Mouse (Mus musculus) ES-E14 (cell line): ENCODE measurements at regions not wholly inside any gene's neighbourhood (a gene's known extent, or its start where the extent isn't known, plus 50 kb on each side); places are given as distances from the start of the nearest gene placed in this dataset.

Source experiments
- DNase-seq: peaks from one replicate; pipeline ENCODE4 v3.0.0-alpha.2; 2013; ENCODE audit warnings: low read depth, low spot score
- H3K27ac ChIP-seq: 2 replicates; pipeline ENCODE4 v1.5.1; 2012; ENCODE audit warnings: low read depth, mild to moderate bottlenecking, low read length, moderate library complexity, mixed read lengths; ENCODE audit not compliant: poor library complexity, insufficient read depth, severe bottlenecking
- H3K36me3 ChIP-seq: 2 replicates; pipeline ENCODE4 v1.6.1; 2012; ENCODE audit warnings: mild to moderate bottlenecking, low read length, moderate library complexity, mixed read lengths; ENCODE audit not compliant: control insufficient read depth, poor library complexity, insufficient read depth, severe bottlenecking
- H3K4me1 ChIP-seq, 2 experiments: fragments of 150-350 bp in 1 of 2; sonication (generic) in 1 of 2; 2 replicates each; pipeline ENCODE4 v1.6.1; 2012; ENCODE audit warnings: low read length in 2 of 2, mild to moderate bottlenecking in 1 of 2, mixed read lengths in 1 of 2; ENCODE audit not compliant: control insufficient read depth in 2 of 2, insufficient read depth in 2 of 2, poor library complexity in 1 of 2
- H3K4me3 ChIP-seq, 2 experiments: fragments of 150-350 bp in 1 of 2; sonication (generic) in 1 of 2; 2 replicates each; pipeline ENCODE4 v1.5.1; 2012; ENCODE audit warnings: low read length in 2 of 2, low read depth in 1 of 2, mild to moderate bottlenecking in 1 of 2, mixed read lengths in 1 of 2; ENCODE audit not compliant: insufficient read depth in 1 of 2, poor library complexity in 1 of 2, severe bottlenecking in 1 of 2
- H3K9ac ChIP-seq: 2 replicates; pipeline ENCODE4 v1.6.1; 2012; ENCODE audit warnings: low read depth, mild to moderate bottlenecking, low read length, mixed read lengths; ENCODE audit not compliant: poor library complexity, insufficient read depth, severe bottlenecking
- H3K9me3 ChIP-seq: fragments of 150-350 bp; sonication (generic); 2 replicates; pipeline ENCODE4 v1.6.1; 2012; ENCODE audit warnings: low read depth, mild to moderate bottlenecking, low read length; ENCODE audit not compliant: control insufficient read depth, insufficient read depth
- CHD2 ChIP-seq: IDR thresholded peaks from 2 replicates; pipeline ENCODE4 v1.6.1; 2014; ENCODE audit warnings: mild to moderate bottlenecking, low read depth, low read length, inconsistent platforms
- HCFC1 ChIP-seq: IDR thresholded peaks from 2 replicates; pipeline ENCODE4 v1.6.1; 2012; ENCODE audit warnings: low read length, inconsistent platforms, borderline replicate concordance; ENCODE audit not compliant: insufficient read depth
- MAFK ChIP-seq: IDR thresholded peaks from 2 replicates; pipeline ENCODE4 v1.6.1; 2014; ENCODE audit warnings: mild to moderate bottlenecking, low read depth, low read length, inconsistent platforms; ENCODE audit not compliant: insufficient read depth
- ZC3H11A ChIP-seq: IDR thresholded peaks from 2 replicates; pipeline ENCODE4 v1.6.1; 2012; ENCODE audit warnings: low read depth, mild to moderate bottlenecking, inconsistent platforms, low read length, borderline replicate concordance
- ZNF384 ChIP-seq: IDR thresholded peaks from 2 replicates; pipeline ENCODE4 v1.6.1; 2012; ENCODE audit warnings: low read depth, low read length, inconsistent platforms
- in situ Hi-C, 2 experiments: fragments of 600-800 bp; cut with MboI; formaldehyde crosslinking; loops; one replicate each; pipeline ENCODE4 v1.15.1; 2025; ENCODE audit warnings: low sequenced_read_pairs in 2 of 2, inconsistent platforms in 1 of 2; ENCODE audit not compliant: unreplicated experiment in 2 of 2

DNA sequence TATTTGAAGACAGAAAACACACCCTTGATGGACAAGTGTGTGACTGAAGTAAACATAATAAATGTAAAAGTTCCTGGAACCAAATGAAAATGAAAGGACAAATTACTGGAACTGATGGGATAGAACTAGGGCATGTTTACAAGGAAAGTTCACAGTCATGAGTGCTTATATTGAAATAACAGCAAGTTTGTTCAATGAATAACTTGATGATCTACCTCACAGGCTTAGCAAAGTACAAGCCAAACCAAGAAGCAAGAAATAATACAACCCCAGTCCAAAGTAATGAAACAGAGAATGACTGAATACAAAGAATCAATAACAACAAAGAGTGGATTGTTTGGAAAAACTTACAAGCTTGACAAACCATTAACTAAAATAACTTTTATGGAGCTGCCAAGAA is 56.2 kb downstream of the Gm379 start:
- H3K9me3 ChIP-seq = no peaks in the 10 kb centered on the region
- no peaks in the 10 kb centered on the region for H3K4me1 ChIP-seq
- TF ChIP-seq CHD2 (no peak), ZC3H11A (no peak), ZNF384 (no peak)
- in situ Hi-C loops = no loop called here
- no peak for DNase-seq
- no peak overlapping the region for H3K4me3 ChIP-seq
- no peak overlapping the region for H3K9ac ChIP-seq
- H3K27ac ChIP-seq = no peak overlapping the region
- H3K36me3 ChIP-seq = no peaks in the 10 kb centered on the region

DNA sequence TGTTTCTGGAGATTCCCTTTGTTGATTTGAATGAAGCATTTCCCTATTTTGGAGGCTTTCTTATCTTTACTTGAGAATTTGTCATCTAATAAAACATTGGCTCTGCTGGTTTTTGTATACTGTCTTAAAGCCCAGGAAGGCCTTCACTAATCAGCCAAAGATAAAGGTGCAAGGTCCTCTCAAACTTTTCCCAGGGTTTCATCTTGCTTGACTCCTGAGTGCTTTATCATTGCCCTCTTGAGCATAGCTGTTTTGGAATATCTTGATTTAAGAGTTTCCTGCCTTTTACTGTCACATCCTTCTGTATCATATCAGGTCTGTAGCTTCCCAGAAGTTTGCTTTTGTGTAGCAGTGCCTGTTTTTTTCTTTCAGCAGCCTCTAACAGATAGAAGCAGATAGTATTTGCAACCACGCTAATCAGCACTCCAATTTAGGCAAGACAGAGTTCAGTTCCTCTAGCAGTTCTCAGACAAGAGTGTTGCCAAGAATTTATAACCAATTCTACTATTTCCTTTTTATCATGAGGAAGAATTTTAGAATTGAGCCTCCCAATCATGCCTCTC is 64.7 kb downstream of the Gm379 start:
- Histone ChIP-seq H3K9me3 (no peaks in the 10 kb centered on the region), H3K9ac (no peak overlapping the region), H3K4me3 (no peak overlapping the region), H3K4me1 (no peaks in the 10 kb centered on the region), H3K36me3 (no peaks in the 10 kb centered on the region), H3K27ac (no peak overlapping the region)
- in situ Hi-C loops = no loop called here
- no peak for DNase-seq
- no peak for TF ChIP-seq MAFK
- TF ChIP-seq ZC3H11A = no peak
- no peak for TF ChIP-seq CHD2
- TF ChIP-seq HCFC1 = no peak
- TF ChIP-seq ZNF384 = no peak

DNA sequence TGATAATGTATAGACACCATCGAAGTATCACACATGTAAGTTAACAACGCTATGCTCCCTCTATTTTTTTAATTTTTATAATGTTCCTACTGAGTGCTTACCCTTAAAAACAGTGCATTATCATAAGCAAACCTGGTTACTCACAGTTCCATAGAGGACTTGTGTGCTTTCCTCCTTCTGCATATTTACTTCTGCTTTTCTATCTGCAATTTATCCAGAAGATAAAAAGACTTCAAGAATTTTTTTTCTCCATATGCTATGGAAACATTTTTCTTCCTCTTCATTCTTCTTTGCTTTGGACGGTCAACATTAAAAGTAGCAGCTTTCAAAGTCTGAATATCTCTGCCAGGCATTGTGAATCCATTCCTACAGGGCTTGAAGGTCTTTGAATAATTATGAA is 102.7 kb downstream of the Gm379 start:
- Histone ChIP-seq H3K9ac (no peak overlapping the region), H3K27ac (no peak overlapping the region), H3K36me3 (no peaks in the 10 kb centered on the region), H3K9me3 (no peaks in the 10 kb centered on the region), H3K4me3 (no peak overlapping the region), H3K4me1 (no peaks in the 10 kb centered on the region)
- in situ Hi-C loops = no loop called here
- no peak for TF ChIP-seq ZC3H11A
- TF ChIP-seq ZNF384 = no peak
- no peak for TF ChIP-seq MAFK
- no peak for TF ChIP-seq HCFC1
- no peak for TF ChIP-seq CHD2
- DNase-seq = no peak

DNA sequence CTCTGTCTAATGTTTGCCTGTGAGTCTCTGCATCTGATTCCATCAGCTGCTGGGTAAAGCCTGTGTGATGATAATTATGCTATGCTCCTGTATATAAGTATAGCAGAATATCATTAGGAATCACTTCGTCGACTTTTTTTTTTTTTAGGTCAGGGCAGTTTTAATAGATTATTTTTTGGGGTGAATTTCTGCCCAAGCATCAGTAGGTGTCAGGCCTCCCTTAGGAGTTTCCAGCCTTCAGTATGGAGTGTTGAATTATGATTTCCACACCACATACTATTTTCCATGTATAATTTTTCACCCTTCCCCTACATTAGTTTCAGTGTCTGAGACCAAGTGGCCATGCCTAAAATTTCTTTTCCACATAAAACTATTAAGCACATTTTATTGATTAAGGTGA is 121.5 kb downstream of the Gm379 start:
- H3K36me3 ChIP-seq = no peaks in the 10 kb centered on the region
- TF ChIP-seq CHD2 = no peak
- no peak for TF ChIP-seq HCFC1
- TF ChIP-seq ZC3H11A = no peak
- H3K4me3 ChIP-seq = no peak overlapping the region
- no peak overlapping the region for H3K9ac ChIP-seq
- DNase-seq = no peak
- H3K9me3 ChIP-seq = no peaks in the 10 kb centered on the region
- H3K4me1 ChIP-seq = no peaks in the 10 kb centered on the region
- in situ Hi-C loops = no loop called here
- no peak overlapping the region for H3K27ac ChIP-seq

DNA sequence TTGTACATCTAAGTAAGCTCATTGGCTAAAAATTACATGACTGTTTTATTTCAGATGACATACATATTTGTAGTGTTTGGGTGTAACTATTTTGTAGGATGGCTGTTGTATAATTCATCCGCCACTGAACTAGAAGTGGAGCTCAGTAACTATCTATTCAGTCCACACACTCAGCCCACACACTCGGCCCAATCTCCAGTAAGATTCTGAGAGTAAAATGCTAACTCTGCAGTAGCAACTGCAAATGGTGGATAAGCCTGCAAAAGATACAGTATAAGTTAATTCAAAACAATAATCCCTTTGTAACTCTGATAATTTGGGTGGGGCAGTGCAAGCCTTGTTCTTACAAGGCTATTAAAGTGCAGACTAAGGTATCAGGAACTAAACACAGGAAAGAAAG is 123.3 kb downstream of the Gm379 start:
- H3K4me1 ChIP-seq = no peaks in the 10 kb centered on the region
- H3K36me3 ChIP-seq = no peaks in the 10 kb centered on the region
- no peaks in the 10 kb centered on the region for H3K9me3 ChIP-seq
- no peak for TF ChIP-seq CHD2
- TF ChIP-seq ZNF384 = no peak
- no peak for TF ChIP-seq MAFK
- TF ChIP-seq HCFC1 = no peak
- no peak for TF ChIP-seq ZC3H11A
- no peak for DNase-seq
- no peak overlapping the region for H3K27ac ChIP-seq
- H3K9ac ChIP-seq = no peak overlapping the region
- no peak overlapping the region for H3K4me3 ChIP-seq
- in situ Hi-C loops = no loop called here
